ENCODE assay signal across 21 mouse cellular contexts in genomic region chr6:52712563-52712962, GRCm38 (mm10). TPM values are rescaled to one million over a fixed set of nuclear protein-coding genes. Genes with fewer than 3 reads are reported as not detected.
DNase-seq lines count a peak whose midpoint lies in the region; ATAC-seq and TF ChIP-seq lines count a peak whose summit lies in the region.
"Had no signal": no experiment of that assay in that cellular context is flagged by ENCODE, and none has a peak within 500 bp of the region (broad histone marks: within the 10 kb centered on the region; RNA-seq: fewer than 3 reads in every experiment).

No protein-coding gene starts in this region.

- no peak overlapping the region for H3K4me3 ChIP-seq in liver, embryonic 11.5 days (ENCODE audit: low read depth, low read length)
- no peak overlapping the region for H3K4me3 ChIP-seq in liver, embryonic 12.5 days
- H3K4me3 ChIP-seq in myocyte = no peak overlapping the region
- H3K4me3 ChIP-seq in stomach, postnatal 0 days (ENCODE audit: low read depth, low read length) = no peak overlapping the region
- H3K4me3 ChIP-seq in midbrain, embryonic 16.5 days (ENCODE audit: low read depth, low read length) = no peak overlapping the region

- H3K27me3 ChIP-seq in liver, embryonic 11.5 days (replicated peaks; ENCODE audit: control insufficient read depth, insufficient read depth, low read length) = no peaks in the 10 kb centered on the region
- H3K27me3 ChIP-seq in liver, embryonic 12.5 days (replicated peaks) = no peaks in the 10 kb centered on the region
- H3K27me3 ChIP-seq in myocyte (ENCODE audit: control insufficient read depth, insufficient read depth, insufficient read length) = no peaks in the 10 kb centered on the region
- no peaks in the 10 kb centered on the region for H3K27me3 ChIP-seq in stomach, postnatal 0 days (ENCODE audit: control insufficient read depth, insufficient read depth, low read length)
- no peaks in the 10 kb centered on the region for H3K27me3 ChIP-seq in midbrain, embryonic 16.5 days (ENCODE audit: control insufficient read depth, insufficient read depth, low read depth, low read length)
- H3K27me3 ChIP-seq: heart, embryonic 12.5 days; limb, embryonic 12.5 days; midbrain, embryonic 12.5 days; neural tube, embryonic 13.5 days had no signal

- no peaks in the 10 kb centered on the region for H3K9me3 ChIP-seq in liver, embryonic 11.5 days (ENCODE audit: control insufficient read depth, low read length)
- no peaks in the 10 kb centered on the region for H3K9me3 ChIP-seq in liver, embryonic 12.5 days (replicated peaks)
- no peaks in the 10 kb centered on the region for H3K9me3 ChIP-seq in stomach, postnatal 0 days (ENCODE audit: control insufficient read depth, low read length)
- H3K9me3 ChIP-seq in midbrain, embryonic 16.5 days (replicated peaks; ENCODE audit: control insufficient read depth, low read length, poor library complexity, severe bottlenecking) = no peaks in the 10 kb centered on the region
- H3K9me3 ChIP-seq: forebrain, embryonic 10.5 days; heart, embryonic 12.5 days; limb, embryonic 12.5 days; midbrain, embryonic 12.5 days; neural tube, embryonic 13.5 days had no signal

- no peaks in the 10 kb centered on the region for H3K36me3 ChIP-seq in liver, embryonic 11.5 days (ENCODE audit: control insufficient read depth, insufficient read depth, low read length)
- H3K36me3 ChIP-seq in liver, embryonic 12.5 days = no peaks in the 10 kb centered on the region
- H3K36me3 ChIP-seq in myocyte (ENCODE audit: control insufficient read depth, insufficient read depth) = no peaks in the 10 kb centered on the region
- no peaks in the 10 kb centered on the region for H3K36me3 ChIP-seq in stomach, postnatal 0 days (ENCODE audit: control insufficient read depth, insufficient read depth, low read length)
- no peaks in the 10 kb centered on the region for H3K36me3 ChIP-seq in midbrain, embryonic 16.5 days (ENCODE audit: control insufficient read depth, insufficient read depth, low read length)
- H3K36me3 ChIP-seq: forebrain, embryonic 10.5 days; heart, embryonic 12.5 days; limb, embryonic 12.5 days; midbrain, embryonic 12.5 days; neural tube, embryonic 13.5 days had no signal

- 39% methylated on average over 2 of the region's 2 CpGs for WGBS in liver, embryonic 11.5 days
- 34% methylated on average over 2 of the region's 2 CpGs for WGBS in liver, embryonic 12.5 days (ENCODE audit: insufficient replicate concordance)
- WGBS in stomach, postnatal 0 days = 82% methylated on average over 2 of the region's 2 CpGs
- WGBS in midbrain, embryonic 16.5 days = 85% methylated on average over 2 of the region's 2 CpGs

- no peak for TF ChIP-seq POLR2A in myocyte (IDR thresholded peaks at IDR 0.05; ENCODE audit: insufficient read length, low read depth)

- H3K9ac ChIP-seq in liver, embryonic 11.5 days (ENCODE audit: low read depth, low read length) = no peak overlapping the region
- peak overlapping the region; percentile 96; the same call in 1 of the 2 replicates for H3K9ac ChIP-seq in liver, embryonic 12.5 days
- H3K9ac ChIP-seq in stomach, postnatal 0 days (ENCODE audit: low read length) = no peak overlapping the region
- H3K9ac ChIP-seq in midbrain, embryonic 16.5 days (ENCODE audit: low read depth, low read length) = no peak overlapping the region

- no peak for TF ChIP-seq EP300 in stomach, postnatal 0 days (optimal IDR thresholded peaks at IDR 0.05)

- 0 out of 2 replicates have a peak overlapping the region, but pooled peaks have one; percentile 3 for H3K4me2 ChIP-seq in liver, embryonic 11.5 days
- H3K4me2 ChIP-seq in liver, embryonic 12.5 days = peak overlapping the region; percentile 76
- peak overlapping the region; percentile 81 for H3K4me2 ChIP-seq in myocyte (ENCODE audit: low read depth)
- no peak overlapping the region for H3K4me2 ChIP-seq in stomach, postnatal 0 days (replicated peaks; ENCODE audit: low read depth)
- H3K4me2 ChIP-seq in midbrain, embryonic 16.5 days (ENCODE audit: low read length) = no peak overlapping the region

- H3K27ac ChIP-seq in liver, embryonic 11.5 days (ENCODE audit: low read depth, low read length) = no peak overlapping the region
- H3K27ac ChIP-seq in liver, embryonic 12.5 days = peak overlapping the region; percentile 70
- H3K27ac ChIP-seq in stomach, postnatal 0 days (replicated peaks) = no peak overlapping the region
- H3K27ac ChIP-seq in midbrain, embryonic 16.5 days (ENCODE audit: low read length) = no peak overlapping the region

- H3K79me2 ChIP-seq in myocyte (ENCODE audit: control insufficient read depth, insufficient read depth) = peaks cover 38% of the 10 kb centered on the region

- H3ac ChIP-seq in myocyte (ENCODE audit: control insufficient read depth, insufficient read length) = no peak overlapping the region

- H3K4me1 ChIP-seq in liver, embryonic 11.5 days (replicated peaks; ENCODE audit: control insufficient read depth, insufficient read depth, low read length) = peaks cover 3% of the 10 kb centered on the region; the same call in 1 of the 2 replicates
- H3K4me1 ChIP-seq in liver, embryonic 12.5 days = peaks cover 37% of the 10 kb centered on the region
- no peaks in the 10 kb centered on the region for H3K4me1 ChIP-seq in stomach, postnatal 0 days (replicated peaks; ENCODE audit: control insufficient read depth, insufficient read depth)
- H3K4me1 ChIP-seq in midbrain, embryonic 16.5 days (ENCODE audit: control insufficient read depth, insufficient read depth, low read length) = peaks cover 9% of the 10 kb centered on the region

- no peak for DNase-seq in liver, embryonic 11.5 days (ENCODE audit: low spot score)
- DNase-seq in liver = no peak
- peak; percentile 20 for DNase-seq in CD4-positive helper T cell, adult 2 months (ENCODE audit: low read depth, low spot score)
- DNase-seq in stomach, postnatal 0 days (ENCODE audit: low spot score) = no peak
- DNase-seq: adrenal gland, adult 8-10 months; cerebellum, postnatal 10 days; gastrocnemius, adult 2 months; heart, postnatal 14 days; kidney, postnatal 36 days; layer of hippocampus, adult 9-11 months; lung, embryonic 14.5 days; lung, postnatal 36 days; thymus, postnatal 25 days had no signal

- ATAC-seq in liver, embryonic 11.5 days (replicated peaks; ENCODE audit: low FRiP score) = no peak
- no peak for ATAC-seq in liver, embryonic 12.5 days
- no peak for ATAC-seq in stomach, postnatal 0 days (ENCODE audit: low FRiP score, low TSS enrichment)
- ATAC-seq in midbrain, embryonic 16.5 days = no peak

- TF ChIP-seq CTCF in stomach, postnatal 0 days (IDR thresholded peaks at IDR 0.05; ENCODE audit: low read depth) = no peak

TF ChIP-seq in myocyte, 11 proteins besides CTCF, POLR2A, EP300 and RAD21:
- no peak for TF ChIP-seq MYOG (IDR thresholded peaks at IDR 0.05; ENCODE audit: control insufficient read depth in 1 of 3, insufficient read depth in 1 of 3, insufficient read length in 2 of 3, low read depth in 2 of 3)
- no peak for TF ChIP-seq TCF3 (IDR thresholded peaks at IDR 0.05; ENCODE audit: insufficient read length, low read depth)

RNA-seq across cellular contexts. Expression of gene Tax1bp1, which starts 1.0 kb away (rescaled TPM):
- 83.2 and 90.2 TPM in 2 replicates for polyA plus RNA-seq in liver, embryonic 11.5 days (2014; fragmentation: Nextera tagmentation; extraction: Ambion mirVana)
- 88.2 and 89.6 TPM in 2 replicates for polyA plus RNA-seq in liver, embryonic 12.5 days (2016; fragmentation: Nextera tagmentation; extraction: Ambion mirVana)
- 25.1 TPM for polyA plus RNA-seq in myocyte (2012; fragmentation: generic; extraction: Trizol)
- 125 and 156 TPM in 2 replicates for polyA plus RNA-seq in stomach, postnatal 0 days (2015; fragmentation: Nextera tagmentation; extraction: Ambion mirVana)
- 144 and 149 TPM in 2 replicates for polyA plus RNA-seq in midbrain, embryonic 16.5 days (2015; fragmentation: Nextera tagmentation; extraction: Ambion mirVana)

Comparison
In these comparisons a context has a peak if more than half of its experiments do, and no peak if none do; other contexts are left out.
1. H3K4me2 ChIP-seq: peak in liver, embryonic 11.5 days (single experiment), liver, embryonic 12.5 days (single experiment) and myocyte (single experiment); none in stomach, postnatal 0 days (single experiment) and midbrain, embryonic 16.5 days (single experiment).